Mouse (Mus musculus) E14TG2a.4 (cell line): ENCODE results near the gene Marveld2.

ENCODE experiments used
- CTCF ChIP-seq: conservative IDR thresholded peaks from 2 replicates; pipeline ENCODE4 v1.5.1; 2014; ENCODE audit warnings: low read length
- NANOG ChIP-seq: IDR thresholded peaks from 2 replicates; pipeline ENCODE4 v1.6.1; 2014; ENCODE audit warnings: borderline replicate concordance, low read length, mixed read lengths

DNA sequence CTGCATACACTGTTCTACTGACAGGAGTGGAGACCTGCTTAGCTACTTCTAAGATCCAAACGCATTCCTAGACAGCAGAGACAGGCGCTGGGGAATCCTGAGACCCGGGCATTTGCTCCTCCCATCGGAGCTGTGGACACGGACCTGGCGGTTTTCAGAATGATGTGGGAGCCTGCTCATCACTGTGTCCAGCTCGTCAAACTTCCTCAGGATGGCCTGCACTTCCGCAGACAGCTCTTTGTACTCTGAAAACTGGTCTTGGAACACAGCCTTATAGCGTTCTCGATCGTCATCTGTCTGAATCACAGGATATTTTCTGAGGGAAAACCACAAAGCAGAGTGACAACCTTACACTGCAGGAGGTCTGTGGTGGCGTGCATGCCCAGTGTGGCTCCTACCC lies 16.5 kb downstream of the Marveld2 start:
- TF ChIP-seq CTCF = no peak
- no peak for TF ChIP-seq NANOG
